ENCODE assay signal across 12 mouse cellular contexts in genomic region chr11:107730940-107731339, GRCm38 (mm10). TPM values are rescaled to one million over a fixed set of nuclear protein-coding genes. Genes with fewer than 3 reads are reported as not detected.
DNase-seq lines count a peak whose midpoint lies in the region; ATAC-seq and TF ChIP-seq lines count a peak whose summit lies in the region.
"Had no signal": no experiment of that assay in that cellular context is flagged by ENCODE, and none has a peak within 500 bp of the region (broad histone marks: within the 10 kb centered on the region; RNA-seq: fewer than 3 reads in every experiment).

No protein-coding gene starts in this region.

- no peaks in the 10 kb centered on the region for H3K27me3 ChIP-seq in Patski
- no peaks in the 10 kb centered on the region for H3K27me3 ChIP-seq in hindbrain, embryonic 11.5 days (ENCODE audit: control insufficient read depth, insufficient read depth, low read length)

- ATAC-seq in Patski, result peak; percentile 1
- ATAC-seq in hindbrain, embryonic 11.5 days (ENCODE audit: low FRiP score), result no peak
- ATAC-seq: forebrain, postnatal 0 days had no signal

- in situ Hi-C loops in Patski (cut with MboI; ENCODE audit: low pct_unique_long_range_greater_than_20kb), result no loop called here

- no peak overlapping the region for H3K4me3 ChIP-seq in hindbrain, embryonic 11.5 days (ENCODE audit: low read depth, low read length)

- no peaks in the 10 kb centered on the region for H3K4me1 ChIP-seq in hindbrain, embryonic 11.5 days (replicated peaks; ENCODE audit: control insufficient read depth, insufficient read depth, low read length)

- POLR2A ChIA-PET in Patski (lab: Charles Lee), result no interaction called here

- no peak overlapping the region for H3K4me2 ChIP-seq in hindbrain, embryonic 11.5 days (replicated peaks; ENCODE audit: low read depth, low read length)
- H3K4me2 ChIP-seq: hindbrain, embryonic 14.5 days; lung, embryonic 14.5 days had no signal

- no peaks in the 10 kb centered on the region for H3K9me3 ChIP-seq in hindbrain, embryonic 11.5 days (ENCODE audit: control insufficient read depth, low read length)

- H3K27ac ChIP-seq in hindbrain, embryonic 11.5 days (ENCODE audit: low read depth, low read length), result no peak overlapping the region
- H3K27ac ChIP-seq: hindbrain, embryonic 14.5 days had no signal

- no peak overlapping the region for H3K9ac ChIP-seq in hindbrain, embryonic 11.5 days (ENCODE audit: low read depth, low read length)
- H3K9ac ChIP-seq: forebrain, postnatal 0 days; hindbrain, embryonic 14.5 days; lung, embryonic 14.5 days had no signal

- WGBS in hindbrain, embryonic 11.5 days, result 90% methylated on average over 4 of the region's 4 CpGs

- CTCF ChIA-PET in Patski (lab: Charles Lee), result interaction anchor here (2.0 kb wide), 1 partner anchor 15 kb away, joined by 5 read pairs; the partner anchor contains the start of gene Cacng1

- peaks cover 6% of the 10 kb centered on the region; the same call in 1 of the 2 replicates for H3K36me3 ChIP-seq in hindbrain, embryonic 11.5 days (ENCODE audit: control insufficient read depth, insufficient read depth, low read length)

- TF ChIP-seq CTCF in Patski (IDR thresholded peaks at IDR 0.05), result no peak

- DNase-seq in kidney, adult 11 months, result peak; percentile 8
- DNase-seq in kidney, postnatal 10 days, result no peak
- DNase-seq in Patski (ENCODE audit: low read depth, low spot score), result no peak
- DNase-seq in cerebellum, postnatal 10 days, result peak; percentile 57 to 77
- DNase-seq in heart, postnatal 4 days, result peak; percentile 29
- DNase-seq in spleen, adult 12 weeks (ENCODE audit: low spot score), result no peak
- no peak for DNase-seq in ovary, postnatal 36 days (ENCODE audit: low spot score)
- no peak for DNase-seq in hindbrain, embryonic 11.5 days (ENCODE audit: low spot score)
- DNase-seq: forebrain, postnatal 0 days; lung, embryonic 14.5 days; spleen, adult 18-20 months had no signal

RNA-seq across cellular contexts. Expression of gene Cacng1, which starts 14.6 kb away (rescaled TPM):
- polyA plus RNA-seq in Patski (2021), result 0.05 TPM
- under 1 TPM in 1 of 2 experiments, not detected in 1; 0.34 TPM for total RNA-seq in heart, postnatal 4 days (2021)
- polyA plus RNA-seq in hindbrain, embryonic 11.5 days (2014; fragmentation: Nextera tagmentation; extraction: Ambion mirVana), result 0.36 and 0.43 TPM in 2 replicates

Comparison
In these comparisons a context has a peak if more than half of its experiments do, and no peak if none do; other contexts are left out.
1. DNase-seq: peak in kidney, adult 11 months (single experiment), cerebellum, postnatal 10 days (2 of 2) and heart, postnatal 4 days (single experiment); none in kidney, postnatal 10 days (single experiment), Patski (single experiment), spleen, adult 12 weeks (single experiment), ovary, postnatal 36 days (single experiment) and hindbrain, embryonic 11.5 days (single experiment).